Mouse (Mus musculus) spleen, embryonic (tissue): ENCODE results near the gene Frrs1l.

Experiments
- CTCF ChIA-PET: fragments of 350-600 bp; sonication (Branson Sonifier 250); formaldehyde crosslinking; loops from one replicate; lab custom pipeline; 2022; lab: Charles Lee

The Frrs1l gene

DNA sequence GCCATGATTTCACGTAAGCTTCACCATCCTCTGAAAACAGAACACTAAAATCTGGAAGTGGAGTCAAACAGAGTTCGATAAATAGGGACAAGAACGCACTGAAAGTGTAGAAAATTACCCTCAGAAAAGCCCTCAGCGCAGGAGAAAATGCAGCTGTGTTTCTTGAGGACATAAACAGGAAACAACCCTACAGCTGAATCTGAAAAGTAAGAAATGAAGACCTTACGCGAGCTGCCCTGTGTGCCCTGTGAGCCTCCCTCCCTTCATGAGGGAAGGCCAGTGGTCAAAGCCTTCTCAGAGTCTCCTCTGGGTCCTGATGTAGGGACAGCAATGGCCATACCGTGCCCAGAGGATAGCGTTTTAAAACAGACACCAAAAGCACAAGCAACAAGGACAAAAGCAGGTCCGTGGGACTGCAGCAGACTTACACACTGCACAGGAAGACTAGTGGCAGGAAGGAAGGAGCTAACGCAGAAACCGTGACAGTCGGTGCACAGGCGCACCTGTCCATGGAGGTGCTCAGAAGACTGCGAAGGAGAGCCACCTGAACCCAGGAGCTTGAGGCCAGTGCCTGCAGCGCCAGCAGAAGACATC, 74.4 kb downstream of the Frrs1l start:
- CTCF ChIA-PET, result interaction anchor here (1.2 kb wide), 1 partner anchor 10 kb away, joined by 3 read pairs; no protein-coding TSS in a partner anchor

DNA sequence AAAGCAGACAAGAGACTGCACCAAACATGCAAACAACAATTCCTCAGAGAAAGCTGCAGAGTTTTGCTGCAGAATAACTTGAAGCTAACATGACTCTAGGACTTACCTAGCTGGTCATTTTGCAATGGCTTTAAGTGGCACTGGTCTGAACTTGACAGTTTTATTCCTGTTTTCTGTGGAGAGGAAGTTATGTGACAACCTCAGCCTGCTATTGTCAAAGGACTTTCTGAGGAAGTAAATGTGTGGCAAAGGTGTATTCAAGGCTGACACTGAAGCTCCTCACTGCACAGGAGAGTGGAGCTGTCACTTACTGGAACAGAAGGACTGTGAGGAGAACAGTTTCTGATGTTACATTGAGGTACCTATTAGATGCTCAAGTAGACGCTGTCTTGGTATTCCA, 75.4 kb downstream of the Frrs1l start:
- CTCF ChIA-PET, result no interaction called here

- CTCF ChIA-PET, result no interaction called here
Observed at GRCm38 (mm10) chr4:56914338-56914737, 75.9 kb downstream of the Frrs1l start.

- CTCF ChIA-PET, result interaction anchor here (0.8 kb wide), 1 partner anchor 32 kb away, joined by 3 read pairs; no protein-coding TSS in a partner anchor
Observed at GRCm38 (mm10) chr4:56912382-56913001, 77.7 kb downstream of the Frrs1l start.

- CTCF ChIA-PET, result interaction anchor here (1.1 kb wide), 1 partner anchor 39 kb away, joined by 3 read pairs; no protein-coding TSS in a partner anchor
Observed at GRCm38 (mm10) chr4:56909568-56909967, 80.6 kb downstream of the Frrs1l start.

DNA sequence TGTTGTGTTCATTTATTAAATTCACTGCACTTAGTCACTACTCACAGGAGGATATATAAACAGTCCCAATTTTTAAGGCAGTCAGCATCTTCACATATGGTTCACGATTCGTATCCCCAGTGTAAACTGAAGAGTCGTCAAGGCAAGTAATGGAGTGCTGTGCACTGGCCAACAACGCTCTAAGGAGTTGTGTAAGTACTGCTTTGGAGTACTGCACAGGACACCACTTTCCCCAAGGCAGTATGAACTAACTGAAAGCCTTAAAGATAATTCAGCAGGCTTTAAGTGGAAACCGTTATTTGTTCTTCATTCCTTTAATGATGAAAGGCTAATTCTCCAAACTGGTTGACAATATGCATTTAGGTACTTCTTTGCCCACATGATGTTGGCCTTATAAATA, 82.5 kb downstream of the Frrs1l start:
- CTCF ChIA-PET, result interaction anchor here (0.6 kb wide), 1 partner anchor 61 kb away, joined by 8 read pairs; no protein-coding TSS in a partner anchor
